Mouse (Mus musculus) limb, embryonic 12.5 days (tissue): ENCODE data around the gene Zbtb16. TPM values are rescaled to one million over a fixed set of nuclear protein-coding genes. Genes with fewer than 3 reads are reported as not detected.

Experiments used
- ATAC-seq: fragments of 200-750 bp; cut with Nextera tagmentation; 2 replicates; pipeline ENCODE4 v1.8.0; 2017; ENCODE audit warnings: low read depth, moderate TSS enrichment; ENCODE audit not compliant: insufficient number of reproducible peaks, insufficient read depth, low FRiP score, low TSS enrichment
- H3K27ac ChIP-seq: fragments of 300-500 bp; sonication (generic); 2 replicates; pipeline ENCODE4 v1.5.1; 2016; ENCODE audit warnings: mild to moderate bottlenecking, moderate library complexity
- H3K27me3 ChIP-seq: fragments of 300-500 bp; sonication (generic); 2 replicates; pipeline ENCODE4 v1.6.1; 2016; ENCODE audit warnings: mild to moderate bottlenecking, moderate library complexity
- H3K36me3 ChIP-seq: fragments of 300-500 bp; sonication (generic); 2 replicates; pipeline ENCODE4 v1.6.1; 2016; ENCODE audit warnings: mild to moderate bottlenecking, moderate library complexity
- H3K4me1 ChIP-seq: fragments of 300-500 bp; sonication (generic); replicated peaks from 2 replicates; pipeline ENCODE4 v1.6.1; 2016
- H3K4me2 ChIP-seq: fragments of 300-500 bp; sonication (generic); 2 replicates; pipeline ENCODE4 v1.6.1; 2016; ENCODE audit warnings: mild to moderate bottlenecking, moderate library complexity
- H3K4me3 ChIP-seq: fragments of 300-500 bp; sonication (generic); replicated peaks from 2 replicates; pipeline ENCODE4 v1.5.1; 2016; ENCODE audit warnings: mild to moderate bottlenecking
- H3K9ac ChIP-seq: fragments of 300-500 bp; sonication (generic); replicated peaks from 2 replicates; pipeline ENCODE4 v1.6.1; 2016; ENCODE audit warnings: mild to moderate bottlenecking, moderate library complexity
- H3K9me3 ChIP-seq: fragments of 300-500 bp; sonication (generic); 2 replicates; pipeline ENCODE4 v1.6.1; 2016; ENCODE audit warnings: mild to moderate bottlenecking, moderate library complexity
- WGBS: fragments of 180-500 bp; shearing (Covaris S2); methylation state at CpG from one replicate; pipeline ENCODE4 v1.1.7; 2016; 5-methylcytosine and 5-hydroxymethylcytosine counted together
- polyA plus RNA-seq: library from polyadenylated mRNA; unstranded; fragments of >200 nt; fragmentation: Nextera tagmentation; extraction: Ambion mirVana; gene quantifications from 2 replicates; pipeline ENCODE4 v1.2.1, GENCODE M21; 2016

Gene Zbtb16
- polyA plus RNA-seq, 1 experiment from 2014 or later = 2.5 TPM

GRCm38 (mm10) chr9:48712985-48713765 is 122.8 kb downstream of the Zbtb16 start:
- Histone ChIP-seq H3K27ac (no peak overlapping the region), H3K36me3 (no peaks in the 10 kb centered on the region), H3K4me1 (peaks cover 15% of the 10 kb centered on the region)

GRCm38 (mm10) chr9:48711826-48712225 is 124.2 kb downstream of the Zbtb16 start:
- no peak overlapping the region for H3K4me2 ChIP-seq
- WGBS = 74% methylated on average over 5 of the region's 5 CpGs
- H3K4me1 ChIP-seq = peaks cover 22% of the 10 kb centered on the region
- no peak overlapping the region for H3K9ac ChIP-seq
- no peak overlapping the region for H3K27ac ChIP-seq
- H3K36me3 ChIP-seq = no peaks in the 10 kb centered on the region
- H3K27me3 ChIP-seq = peaks cover 13% of the 10 kb centered on the region
- H3K4me3 ChIP-seq = no peak overlapping the region
- no peak for ATAC-seq
- no peaks in the 10 kb centered on the region for H3K9me3 ChIP-seq

More at GRCm38 (mm10) chr9:48712985-48713765, 122.8 kb downstream of the Zbtb16 start:
- Histone ChIP-seq H3K4me2 (no peak overlapping the region), H3K9ac (no peak overlapping the region), H3K27me3 (peaks cover 11% of the 10 kb centered on the region), H3K9me3 (no peaks in the 10 kb centered on the region), H3K4me3 (no peak overlapping the region)
- 83% methylated on average over 13 of the region's 13 CpGs for WGBS
- ATAC-seq = no peak

- no peak overlapping the region for H3K4me2 ChIP-seq
- 36% methylated on average over 9 of the region's 9 CpGs for WGBS
- no peaks in the 10 kb centered on the region for H3K9me3 ChIP-seq
- no peak overlapping the region for H3K4me3 ChIP-seq
- peaks cover 12% of the 10 kb centered on the region for H3K27me3 ChIP-seq
- H3K9ac ChIP-seq = no peak overlapping the region
- no peak overlapping the region for H3K27ac ChIP-seq
- peaks cover 23% of the 10 kb centered on the region for H3K4me1 ChIP-seq
- no peaks in the 10 kb centered on the region for H3K36me3 ChIP-seq
- no peak for ATAC-seq
Observed at GRCm38 (mm10) chr9:48711296-48711781, 124.7 kb downstream of the Zbtb16 start.

- no peak overlapping the region for H3K4me3 ChIP-seq
- peaks cover 23% of the 10 kb centered on the region for H3K4me1 ChIP-seq
- H3K36me3 ChIP-seq = no peaks in the 10 kb centered on the region
- no peak overlapping the region for H3K27ac ChIP-seq
- H3K9me3 ChIP-seq = no peaks in the 10 kb centered on the region
- H3K9ac ChIP-seq = no peak overlapping the region
- WGBS = 25% methylated on average over 17 of the region's 17 CpGs
- ATAC-seq = no peak
- no peak overlapping the region for H3K4me2 ChIP-seq
- H3K27me3 ChIP-seq = peaks cover 12% of the 10 kb centered on the region
Observed at GRCm38 (mm10) chr9:48710355-48711295, 125.4 kb downstream of the Zbtb16 start.

- no peak overlapping the region for H3K27ac ChIP-seq
- no peak overlapping the region for H3K9ac ChIP-seq
- no peak overlapping the region for H3K4me2 ChIP-seq
- 86% methylated on average over 6 of the region's 6 CpGs for WGBS
- no peaks in the 10 kb centered on the region for H3K9me3 ChIP-seq
- ATAC-seq = no peak
- H3K27me3 ChIP-seq = peaks cover 9% of the 10 kb centered on the region; the same call in 1 of the 2 replicates
- H3K4me1 ChIP-seq = peaks cover 36% of the 10 kb centered on the region
- no peaks in the 10 kb centered on the region for H3K36me3 ChIP-seq
- no peak overlapping the region for H3K4me3 ChIP-seq
Observed at GRCm38 (mm10) chr9:48707824-48708229, 128.2 kb downstream of the Zbtb16 start.

- H3K27me3 ChIP-seq = peaks cover 9% of the 10 kb centered on the region; the same call in 1 of the 2 replicates
- no peak overlapping the region for H3K4me3 ChIP-seq
- H3K36me3 ChIP-seq = no peaks in the 10 kb centered on the region
- H3K4me2 ChIP-seq = no peak overlapping the region
- no peaks in the 10 kb centered on the region for H3K9me3 ChIP-seq
- H3K9ac ChIP-seq = no peak overlapping the region
- no peak overlapping the region for H3K27ac ChIP-seq
- ATAC-seq = no peak
- H3K4me1 ChIP-seq = peaks cover 36% of the 10 kb centered on the region
- WGBS = 72% methylated on average over 14 of the region's 14 CpGs
Observed at GRCm38 (mm10) chr9:48707134-48707823, 128.7 kb downstream of the Zbtb16 start.

- no peak overlapping the region for H3K4me3 ChIP-seq
- H3K36me3 ChIP-seq = no peaks in the 10 kb centered on the region
- H3K9me3 ChIP-seq = no peaks in the 10 kb centered on the region
- no peak overlapping the region for H3K27ac ChIP-seq
- no peak overlapping the region for H3K9ac ChIP-seq
- H3K4me2 ChIP-seq = no peak overlapping the region
- peaks cover 23% of the 10 kb centered on the region for H3K4me1 ChIP-seq
- 76% methylated on average over 4 of the region's 4 CpGs for WGBS
- ATAC-seq = no peak
- H3K27me3 ChIP-seq = peaks cover 10% of the 10 kb centered on the region; the same call in 1 of the 2 replicates
Observed at GRCm38 (mm10) chr9:48701296-48701695, 134.7 kb downstream of the Zbtb16 start.

GRCm38 (mm10) chr9:48700871-48701270 is 135.2 kb downstream of the Zbtb16 start:
- no peaks in the 10 kb centered on the region for H3K9me3 ChIP-seq

GRCm38 (mm10) chr9:48697470-48697815 is 138.6 kb downstream of the Zbtb16 start:
- Histone ChIP-seq H3K9me3 (no peaks in the 10 kb centered on the region), H3K9ac (no peak overlapping the region), H3K4me3 (no peak overlapping the region), H3K4me2 (no peak overlapping the region), H3K27me3 (peaks cover 27% of the 10 kb centered on the region), H3K4me1 (peaks cover 27% of the 10 kb centered on the region), H3K27ac (no peak overlapping the region), H3K36me3 (no peaks in the 10 kb centered on the region)
- 78% methylated on average over 2 of the region's 2 CpGs for WGBS
- ATAC-seq = no peak

More at GRCm38 (mm10) chr9:48700871-48701270, 135.2 kb downstream of the Zbtb16 start:
- Histone ChIP-seq H3K4me3 (no peak overlapping the region), H3K4me2 (no peak overlapping the region), H3K9ac (no peak overlapping the region), H3K27me3 (peaks cover 10% of the 10 kb centered on the region; the same call in 1 of the 2 replicates), H3K36me3 (no peaks in the 10 kb centered on the region), H3K4me1 (peaks cover 25% of the 10 kb centered on the region), H3K27ac (no peak overlapping the region)
- ATAC-seq = no peak
- 51% methylated on average over 8 of the region's 8 CpGs for WGBS

GRCm38 (mm10) chr9:48696731-48697469 is 139.1 kb downstream of the Zbtb16 start:
- Histone ChIP-seq H3K4me3 (no peak overlapping the region), H3K27me3 (peaks cover 27% of the 10 kb centered on the region), H3K27ac (no peak overlapping the region), H3K4me2 (no peak overlapping the region), H3K36me3 (no peaks in the 10 kb centered on the region), H3K4me1 (peaks cover 27% of the 10 kb centered on the region), H3K9me3 (no peaks in the 10 kb centered on the region), H3K9ac (no peak overlapping the region)
- ATAC-seq = no peak
- WGBS = 43% methylated on average over 12 of the region's 12 CpGs
